11 mouse cellular contexts compared by ENCODE assay signal in genomic region chr7:15919947-15920346, GRCm38 (mm10). TPM values are rescaled to one million over a fixed set of nuclear protein-coding genes. Genes with fewer than 3 reads are reported as not detected.
DNase-seq lines count a peak whose midpoint lies in the region; ATAC-seq and TF ChIP-seq lines count a peak whose summit lies in the region.
"Had no signal": no experiment of that assay in that cellular context is flagged by ENCODE, and none has a peak within 500 bp of the region (broad histone marks: within the 10 kb centered on the region; RNA-seq: fewer than 3 reads in every experiment).

No protein-coding gene starts in this region.

- peak overlapping the region; percentile 100 for H3K27ac ChIP-seq in gastrocnemius, adult 2 months
- peak overlapping the region; percentile 61; the same call in 1 of the 2 replicates for H3K27ac ChIP-seq in liver, embryonic 12.5 days
- H3K27ac ChIP-seq in limb, embryonic 13.5 days, result no peak overlapping the region
- H3K27ac ChIP-seq in stomach, embryonic 14.5 days (ENCODE audit: low read length), result no peak overlapping the region

- peaks cover 44% of the 10 kb centered on the region for H3K36me3 ChIP-seq in liver, embryonic 12.5 days
- peaks cover 39% of the 10 kb centered on the region for H3K36me3 ChIP-seq in limb, embryonic 13.5 days
- H3K36me3 ChIP-seq in stomach, embryonic 14.5 days (ENCODE audit: control insufficient read depth, insufficient read depth, low read length), result peaks cover 30% of the 10 kb centered on the region

- no peak for TF ChIP-seq CTCF in gastrocnemius, adult 2 months (IDR thresholded peaks at IDR 0.05)

- intact Hi-C loops in gastrocnemius, adult 2 months (cut with DNase I), result loop anchor here (5.0 to 10.0 kb wide), 2 partner anchors 132 to 1135 kb away; no protein-coding TSS in a partner anchor

- peak overlapping the region; percentile 79 for H3K4me2 ChIP-seq in liver, embryonic 12.5 days
- H3K4me2 ChIP-seq in limb, embryonic 13.5 days (replicated peaks), result peak overlapping the region; percentile 76
- no peak overlapping the region; the same call in 1 of the 2 replicates for H3K4me2 ChIP-seq in stomach, embryonic 14.5 days (replicated peaks; ENCODE audit: low read depth, low read length)

- WGBS in liver, embryonic 12.5 days (ENCODE audit: insufficient replicate concordance), result 79% methylated on average over 9 of the region's 9 CpGs
- WGBS in limb, embryonic 13.5 days, result 95% methylated on average over 9 of the region's 9 CpGs
- 89% methylated on average over 9 of the region's 9 CpGs for WGBS in stomach, embryonic 14.5 days

- H3K9ac ChIP-seq in liver, embryonic 12.5 days, result peak overlapping the region; percentile 36; the same call in 1 of the 2 replicates
- H3K9ac ChIP-seq in limb, embryonic 13.5 days, result no peak overlapping the region
- H3K9ac ChIP-seq in stomach, embryonic 14.5 days (replicated peaks; ENCODE audit: low read depth, low read length), result no peak overlapping the region

- DNase-seq in gastrocnemius, adult 2 months, result no peak
- DNase-seq in gastrocnemius, postnatal 4 days (ENCODE audit: low spot score in 2 of 2), result no peak
- no peak for DNase-seq in liver
- DNase-seq in thymus, postnatal 14 days, result no peak
- DNase-seq in frontal cortex, postnatal 14 days (ENCODE audit: low spot score in 2 of 2), result no peak
- DNase-seq: thymus, postnatal 4 days had no signal

- no peaks in the 10 kb centered on the region for H3K9me3 ChIP-seq in liver, embryonic 12.5 days (replicated peaks)
- no peaks in the 10 kb centered on the region for H3K9me3 ChIP-seq in limb, embryonic 13.5 days
- H3K9me3 ChIP-seq in stomach, embryonic 14.5 days (ENCODE audit: control insufficient read depth, low read depth, low read length), result no peaks in the 10 kb centered on the region

- peaks cover 45% of the 10 kb centered on the region for H3K4me1 ChIP-seq in liver, embryonic 12.5 days
- H3K4me1 ChIP-seq in limb, embryonic 13.5 days, result peaks cover 24% of the 10 kb centered on the region
- H3K4me1 ChIP-seq in stomach, embryonic 14.5 days (ENCODE audit: control insufficient read depth, insufficient read depth, low read length), result peaks cover 8% of the 10 kb centered on the region

- ATAC-seq in liver, embryonic 12.5 days, result no peak
- ATAC-seq in limb, embryonic 13.5 days (ENCODE audit: low FRiP score, low read depth), result no peak
- no peak for ATAC-seq in stomach, embryonic 14.5 days (ENCODE audit: insufficient number of reproducible peaks, insufficient read depth, low FRiP score, low read depth)

- peaks cover 11% of the 10 kb centered on the region; the same call in 1 of the 2 replicates for H3K27me3 ChIP-seq in liver, embryonic 12.5 days (replicated peaks)
- H3K27me3 ChIP-seq in limb, embryonic 13.5 days, result no peaks in the 10 kb centered on the region
- H3K27me3 ChIP-seq in stomach, embryonic 14.5 days (ENCODE audit: control insufficient read depth, insufficient read depth, low read length), result no peaks in the 10 kb centered on the region

- H3K4me3 ChIP-seq in gastrocnemius, adult 2 months, result peak overlapping the region; percentile 75
- H3K4me3 ChIP-seq in liver, embryonic 12.5 days, result peak overlapping the region; percentile 77
- H3K4me3 ChIP-seq in limb, embryonic 13.5 days, result peak overlapping the region; percentile 77
- peak overlapping the region; percentile 58; the same call in 1 of the 2 replicates for H3K4me3 ChIP-seq in stomach, embryonic 14.5 days (ENCODE audit: low read depth, low read length)

RNA-seq across cellular contexts. Expression of gene Selenow, which starts 2.3 kb away (rescaled TPM):
- total RNA-seq in gastrocnemius, adult 2 months (2021), result 1,000 to 10,000 TPM; 1,391 to 1,893 TPM
- 100 to 1,000 TPM; 440 to 541 TPM for total RNA-seq in gastrocnemius, postnatal 4 days (2021)
- polyA plus RNA-seq in liver, embryonic 12.5 days (2016; fragmentation: Nextera tagmentation; extraction: Ambion mirVana), result 445 and 464 TPM in 2 replicates
- 943 and 963 TPM in 2 replicates for polyA plus RNA-seq in limb, embryonic 13.5 days (2015; fragmentation: Nextera tagmentation; extraction: Ambion mirVana)
- polyA plus RNA-seq in stomach, embryonic 14.5 days (2014; fragmentation: Nextera tagmentation; extraction: Ambion mirVana), result 958 and 987 TPM in 2 replicates

RNA-seq across cellular contexts. Expression of gene Nop53, which starts 25.9 kb away (rescaled TPM):
- total RNA-seq in gastrocnemius, adult 2 months (2021), result 10 to 100 TPM; 85.7 to 97.4 TPM
- 100 to 1,000 TPM; 172 to 173 TPM for total RNA-seq in gastrocnemius, postnatal 4 days (2021)
- polyA plus RNA-seq in liver, embryonic 12.5 days (2016; fragmentation: Nextera tagmentation; extraction: Ambion mirVana), result 130 and 143 TPM in 2 replicates
- 184 and 201 TPM in 2 replicates for polyA plus RNA-seq in limb, embryonic 13.5 days (2015; fragmentation: Nextera tagmentation; extraction: Ambion mirVana)
- polyA plus RNA-seq in stomach, embryonic 14.5 days (2014; fragmentation: Nextera tagmentation; extraction: Ambion mirVana), result 187 and 201 TPM in 2 replicates

RNA-seq across cellular contexts. Expression of gene Crxos, which starts 37.5 kb away (rescaled TPM):
- not detected for total RNA-seq in gastrocnemius, adult 2 months (2021)
- not detected for total RNA-seq in gastrocnemius, postnatal 4 days (2021)
- polyA plus RNA-seq in liver, embryonic 12.5 days (2016; fragmentation: Nextera tagmentation; extraction: Ambion mirVana), result not detected in 2 replicates
- not detected in 2 replicates for polyA plus RNA-seq in limb, embryonic 13.5 days (2015; fragmentation: Nextera tagmentation; extraction: Ambion mirVana)
- not detected in 2 replicates for polyA plus RNA-seq in stomach, embryonic 14.5 days (2014; fragmentation: Nextera tagmentation; extraction: Ambion mirVana)
- polyA plus RNA-seq: large intestine, adult 2 months; lung, embryonic 16.5 days had no signal

RNA-seq across cellular contexts. Expression of gene Crx, which starts 40.2 kb away (rescaled TPM):
- total RNA-seq in gastrocnemius, adult 2 months (2021), result not detected
- not detected for total RNA-seq in gastrocnemius, postnatal 4 days (2021)
- not detected in 2 replicates for polyA plus RNA-seq in liver, embryonic 12.5 days (2016; fragmentation: Nextera tagmentation; extraction: Ambion mirVana)
- polyA plus RNA-seq in limb, embryonic 13.5 days (2015; fragmentation: Nextera tagmentation; extraction: Ambion mirVana), result not detected in 2 replicates
- not detected in 2 replicates for polyA plus RNA-seq in stomach, embryonic 14.5 days (2014; fragmentation: Nextera tagmentation; extraction: Ambion mirVana)
- polyA plus RNA-seq: large intestine, adult 2 months; lung, embryonic 16.5 days had no signal

RNA-seq across cellular contexts. Expression of gene Ehd2, which starts 47.4 kb away (rescaled TPM):
- total RNA-seq in gastrocnemius, adult 2 months (2021), result 10 to 100 TPM; 31.4 to 38.7 TPM
- 100 to 1,000 TPM; 160 to 194 TPM for total RNA-seq in gastrocnemius, postnatal 4 days (2021)
- 6.5 and 7.8 TPM in 2 replicates for polyA plus RNA-seq in liver, embryonic 12.5 days (2016; fragmentation: Nextera tagmentation; extraction: Ambion mirVana)
- 25.3 and 29.9 TPM in 2 replicates for polyA plus RNA-seq in limb, embryonic 13.5 days (2015; fragmentation: Nextera tagmentation; extraction: Ambion mirVana)
- 36.1 and 49.9 TPM in 2 replicates for polyA plus RNA-seq in stomach, embryonic 14.5 days (2014; fragmentation: Nextera tagmentation; extraction: Ambion mirVana)

Comparison
In these comparisons a context has a peak if more than half of its experiments do, and no peak if none do; other contexts are left out.
1. H3K27ac ChIP-seq: peak in gastrocnemius, adult 2 months (single experiment) and liver, embryonic 12.5 days (single experiment); none in limb, embryonic 13.5 days (single experiment) and stomach, embryonic 14.5 days (single experiment).
2. Peak in every context shown above with its lines, with median percentiles within 50 percentile points of each other: H3K4me3 ChIP-seq.